Comparison of ENCODE assay signal across 8 mouse cellular contexts in genomic region chr1:75219078-75219477, GRCm38 (mm10). TPM values are rescaled to one million over a fixed set of nuclear protein-coding genes. Genes with fewer than 3 reads are reported as not detected.
DNase-seq lines count a peak whose midpoint lies in the region; ATAC-seq and TF ChIP-seq lines count a peak whose summit lies in the region.

No protein-coding gene starts in this region.

- H3K9ac ChIP-seq in hindbrain, postnatal 0 days (replicated peaks; ENCODE audit: low read length) = peak overlapping the region; percentile 62

- H3K9me3 ChIP-seq in hindbrain, postnatal 0 days (ENCODE audit: low read length) = no peaks in the 10 kb centered on the region

- H3K79me2 ChIP-seq in macrophage (ENCODE audit: inconsistent target) = peaks cover 30% of the 10 kb centered on the region

- H3K27me3 ChIP-seq in hindbrain, postnatal 0 days (ENCODE audit: insufficient read depth, low read length) = peaks cover 13% of the 10 kb centered on the region; the same call in 1 of the 2 replicates

- H3K36me3 ChIP-seq in hindbrain, postnatal 0 days (ENCODE audit: insufficient read depth, low read length) = peaks cover 12% of the 10 kb centered on the region
- H3K36me3 ChIP-seq in macrophage (ENCODE audit: inconsistent target) = peaks cover 15% of the 10 kb centered on the region; the same call in 1 of the 2 replicates

- under 1% methylated on average over 24 of the region's 24 CpGs for WGBS in hindbrain, postnatal 0 days
- 0% methylated on average over 24 of the region's 24 CpGs for WGBS in macrophage (ENCODE audit: missing documents)

- peak; percentile 87 for ATAC-seq in hindbrain, postnatal 0 days

- peak overlapping the region; percentile 55; the same call in 1 of the 2 replicates for H3K27ac ChIP-seq in hindbrain, postnatal 0 days
- peak overlapping the region; percentile 92 for H3K27ac ChIP-seq in left cerebral cortex, adult 2 months
- peak overlapping the region; percentile 62 for H3K27ac ChIP-seq in macrophage

- peak overlapping the region; percentile 74 for H3K4me2 ChIP-seq in hindbrain, postnatal 0 days (ENCODE audit: low read depth, low read length)

- H3K4me1 ChIP-seq in hindbrain, postnatal 0 days (ENCODE audit: insufficient read depth, low read length) = peaks cover 5% of the 10 kb centered on the region

- peak; percentile 97 for DNase-seq in T-cell, adult 2 months (ENCODE audit: low spot score)
- DNase-seq in cerebellum, postnatal 4 days (ENCODE audit: low spot score in 2 of 2) = peak; percentile 68 to 69
- DNase-seq in gastrocnemius, adult 18-20 months (ENCODE audit: low spot score) = peak; percentile 95
- peak; percentile 91 for DNase-seq in hindbrain, postnatal 0 days (ENCODE audit: low spot score)
- peak; percentile 92 for DNase-seq in left cerebral cortex, adult 2 months (ENCODE audit: extremely low spot score in 1 of 2, low spot score in 2 of 2)
- DNase-seq in right cerebral cortex, adult 18-20 months = peak; percentile 94
- peak; percentile 87 for DNase-seq in urinary bladder, adult 2 months (ENCODE audit: low spot score)

- TF ChIP-seq CTCF in hindbrain, postnatal 0 days (IDR thresholded peaks at IDR 0.05; ENCODE audit: low read depth) = no peak
- peak; percentile 27 for TF ChIP-seq CTCF in left cerebral cortex, adult 2 months (IDR thresholded peaks at IDR 0.05)

- intact Hi-C loops in left cerebral cortex, adult 2 months (cut with DNase I) = loop anchor here (1.0 to 5.0 kb wide), 4 partner anchors 17 to 44 kb away; partner anchors contain the start of genes Abcb6 and Dnajb2

- peak overlapping the region; percentile 46 for H3K4me3 ChIP-seq in hindbrain, postnatal 0 days (ENCODE audit: low read length)
- peak overlapping the region; percentile 79 for H3K4me3 ChIP-seq in left cerebral cortex, adult 2 months
- peak overlapping the region; percentile 89 for H3K4me3 ChIP-seq in macrophage (ENCODE audit: inconsistent target)

RNA-seq across cellular contexts. Expression of gene Tuba4a, which starts 0.6 kb away (rescaled TPM):
- total RNA-seq in gastrocnemius, adult 18-20 months (2021) = 1,000 to 10,000 TPM; 1,120 to 1,226 TPM
- total RNA-seq in hindbrain, postnatal 0 days (2014; rRNA removed) = 180 and 235 TPM in 2 replicates
- 155 and 163 TPM in 2 replicates for polyA plus RNA-seq in hindbrain, postnatal 0 days (2015; fragmentation: Nextera tagmentation; extraction: Ambion mirVana)
- 100 to 1,000 TPM; 594 to 616 TPM for total RNA-seq in left cerebral cortex, adult 2 months (2021)
- total RNA-seq in macrophage (2018; cell fraction: chromatin; rRNA removed) = 1 to 10 TPM; 1.2 to 8.0 (median 3.6) TPM
- 10 to 100 TPM in 25 of 26 experiments, 1 to 10 TPM in 1; 9.0 to 24.0 (median 17.3) TPM for total RNA-seq in macrophage (2018; cell fraction: cytosol; rRNA removed)
- 10 to 100 TPM in 8 of 26 experiments, 1 to 10 TPM in 18; 3.1 to 17.7 (median 8.1) TPM for total RNA-seq in macrophage (2018; cell fraction: nucleus; rRNA removed)
- polyA plus RNA-seq in macrophage (2018) = 23.4 to 32.3 TPM (median 23.9 TPM) in 3 replicates
- 29.2 and 60.9 TPM in 2 replicates for polyA plus RNA-seq in urinary bladder, adult 2 months (2012; rRNA removed)

RNA-seq across cellular contexts. Expression of gene Stk16, which starts 8.4 kb away (rescaled TPM):
- 10 to 100 TPM; 18.7 to 23.3 TPM for total RNA-seq in gastrocnemius, adult 18-20 months (2021)
- total RNA-seq in hindbrain, postnatal 0 days (2014; rRNA removed) = 84.8 and 105 TPM in 2 replicates
- 103 and 112 TPM in 2 replicates for polyA plus RNA-seq in hindbrain, postnatal 0 days (2015; fragmentation: Nextera tagmentation; extraction: Ambion mirVana)
- 10 to 100 TPM; 85.6 to 86.0 TPM for total RNA-seq in left cerebral cortex, adult 2 months (2021)
- 100 to 1,000 TPM in 20 of 26 experiments, 10 to 100 TPM in 6; 62.9 to 184 (median 120) TPM for total RNA-seq in macrophage (2018; cell fraction: chromatin; rRNA removed)
- 10 to 100 TPM; 24.8 to 46.0 (median 35.5) TPM for total RNA-seq in macrophage (2018; cell fraction: cytosol; rRNA removed)
- total RNA-seq in macrophage (2018; cell fraction: nucleus; rRNA removed) = 100 to 1,000 TPM in 10 of 26 experiments, 10 to 100 TPM in 16; 54.9 to 138 (median 91.8) TPM
- polyA plus RNA-seq in macrophage (2018) = 31.1 to 48.8 TPM (median 46.3 TPM) in 3 replicates
- 149 and 188 TPM in 2 replicates for polyA plus RNA-seq in urinary bladder, adult 2 months (2012; rRNA removed)

RNA-seq across cellular contexts. Expression of gene Glb1l, which starts 8.5 kb away (rescaled TPM):
- total RNA-seq in gastrocnemius, adult 18-20 months (2021) = 1 to 10 TPM in 1 of 2 experiments, under 1 TPM in 1; 0.88 to 1.5 TPM
- total RNA-seq in hindbrain, postnatal 0 days (2014; rRNA removed) = 14.8 and 15.3 TPM in 2 replicates
- polyA plus RNA-seq in hindbrain, postnatal 0 days (2015; fragmentation: Nextera tagmentation; extraction: Ambion mirVana) = 15.5 TPM in 2 replicates
- total RNA-seq in left cerebral cortex, adult 2 months (2021) = 10 to 100 TPM; 12.7 to 15.6 TPM
- 100 to 1,000 TPM in 24 of 26 experiments, 10 to 100 TPM in 2; 78.5 to 191 (median 120) TPM for total RNA-seq in macrophage (2018; cell fraction: chromatin; rRNA removed)
- 10 to 100 TPM in 16 of 26 experiments, 1 to 10 TPM in 10; 6.4 to 16.9 (median 11.9) TPM for total RNA-seq in macrophage (2018; cell fraction: cytosol; rRNA removed)
- total RNA-seq in macrophage (2018; cell fraction: nucleus; rRNA removed) = 10 to 100 TPM; 31.2 to 99.4 (median 64.4) TPM
- polyA plus RNA-seq in macrophage (2018) = 9.8 to 15.2 TPM (median 13.2 TPM) in 3 replicates
- polyA plus RNA-seq in urinary bladder, adult 2 months (2012; rRNA removed) = 28.9 and 33.6 TPM in 2 replicates

RNA-seq across cellular contexts. Expression of gene A630095N17Rik, which starts 12.8 kb away (rescaled TPM):
- total RNA-seq in gastrocnemius, adult 18-20 months (2021) = not detected
- not detected in 2 replicates for total RNA-seq in hindbrain, postnatal 0 days (2014; rRNA removed)
- polyA plus RNA-seq in hindbrain, postnatal 0 days (2015; fragmentation: Nextera tagmentation; extraction: Ambion mirVana) = 0.29 and 0.31 TPM in 2 replicates
- not detected for total RNA-seq in left cerebral cortex, adult 2 months (2021)
- not detected for total RNA-seq in macrophage (2018; cell fraction: chromatin; rRNA removed)
- total RNA-seq in macrophage (2018; cell fraction: cytosol; rRNA removed) = not detected
- total RNA-seq in macrophage (2018; cell fraction: nucleus; rRNA removed) = not detected
- polyA plus RNA-seq in macrophage (2018) = not detected in 3 replicates
- polyA plus RNA-seq in urinary bladder, adult 2 months (2012; rRNA removed) = not detected in 2 replicates

RNA-seq across cellular contexts. Expression of gene Dnajb2, which starts 17.1 kb away (rescaled TPM):
- 10 to 100 TPM; 74.2 to 86.4 TPM for total RNA-seq in gastrocnemius, adult 18-20 months (2021)
- total RNA-seq in hindbrain, postnatal 0 days (2014; rRNA removed) = 33.3 and 48.0 TPM in 2 replicates
- polyA plus RNA-seq in hindbrain, postnatal 0 days (2015; fragmentation: Nextera tagmentation; extraction: Ambion mirVana) = 62.6 and 64.5 TPM in 2 replicates
- 100 to 1,000 TPM in 1 of 2 experiments, 10 to 100 TPM in 1; 93.6 to 102 TPM for total RNA-seq in left cerebral cortex, adult 2 months (2021)
- 100 to 1,000 TPM in 9 of 26 experiments, 10 to 100 TPM in 17; 21.8 to 322 (median 53.9) TPM for total RNA-seq in macrophage (2018; cell fraction: chromatin; rRNA removed)
- 10 to 100 TPM in 22 of 26 experiments, 1 to 10 TPM in 4; 8.1 to 45.5 (median 12.6) TPM for total RNA-seq in macrophage (2018; cell fraction: cytosol; rRNA removed)
- total RNA-seq in macrophage (2018; cell fraction: nucleus; rRNA removed) = 100 to 1,000 TPM in 5 of 26 experiments, 10 to 100 TPM in 21; 13.8 to 164 (median 33.5) TPM
- 9.7 to 10.3 TPM (median 10.1 TPM) in 3 replicates for polyA plus RNA-seq in macrophage (2018)
- polyA plus RNA-seq in urinary bladder, adult 2 months (2012; rRNA removed) = 34.6 and 37.8 TPM in 2 replicates

Comparison
In these comparisons a context has a peak if more than half of its experiments do, and no peak if none do; other contexts are left out.
1. Peak in every context shown above with its lines: DNase-seq, ATAC-seq, H3K4me3 ChIP-seq and H3K27ac ChIP-seq.